Mouse (Mus musculus): ENCODE data around the gene Magi2.

Magi2 gene

DNA sequence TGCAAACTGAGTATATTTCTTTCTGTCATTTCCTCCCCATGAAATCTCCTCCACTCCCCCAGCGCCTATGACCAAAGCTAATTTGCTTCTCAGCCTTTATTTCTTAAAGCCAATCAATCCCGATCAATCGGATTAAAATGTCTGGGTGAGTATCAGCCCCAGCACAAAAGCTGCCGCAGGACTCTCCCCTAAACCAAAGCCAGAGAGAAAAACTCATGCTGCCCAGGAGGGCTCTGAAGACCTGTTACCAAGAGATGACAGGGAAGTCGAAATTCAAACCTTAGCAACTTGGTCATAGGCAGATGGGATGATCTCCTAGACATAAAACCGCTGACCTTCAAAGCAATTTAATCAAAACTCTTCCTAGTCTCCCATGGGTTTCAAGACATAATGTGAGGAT is 754.7 kb downstream of the Magi2 start:
- DNase-seq, result no peak

DNA sequence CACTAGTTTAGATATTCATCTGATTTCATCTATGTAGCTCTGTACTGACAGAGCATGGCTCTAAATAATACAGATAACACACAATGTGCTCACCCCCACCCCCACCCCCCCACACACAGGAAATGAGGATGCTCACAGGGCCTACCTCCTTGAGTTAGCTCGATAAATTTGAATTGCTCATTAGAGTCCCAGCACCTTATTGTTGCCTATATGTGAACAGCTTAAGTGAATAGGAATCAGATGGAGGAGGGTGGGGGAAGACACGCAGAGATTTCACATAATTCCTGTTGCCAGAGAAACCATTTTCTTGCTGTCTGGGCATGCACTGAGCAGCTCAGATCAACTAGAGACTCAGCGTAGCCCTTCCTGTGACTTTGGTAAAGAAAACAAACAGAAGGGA is 755.2 kb downstream of the Magi2 start:
- no peak for DNase-seq

DNA sequence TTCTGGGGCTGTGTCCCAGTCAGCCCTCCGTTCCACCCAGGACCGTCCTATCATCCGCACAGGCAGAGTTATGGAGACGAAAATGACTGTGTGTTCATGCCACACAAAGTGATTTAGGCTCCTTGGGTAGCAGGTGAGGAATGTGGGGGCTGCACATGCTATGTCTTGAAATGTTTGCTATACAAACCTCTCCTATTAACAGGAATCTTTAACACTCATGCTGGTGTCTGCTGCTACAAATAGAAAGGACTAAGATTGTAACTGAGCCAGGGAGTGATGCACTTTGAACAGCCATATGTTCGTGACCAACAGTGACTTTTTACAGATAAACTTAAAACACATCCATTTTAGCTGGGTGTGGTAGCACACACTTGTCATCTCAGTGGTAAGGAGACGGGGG is 772.6 kb downstream of the Magi2 start:
- no peak for DNase-seq

DNA sequence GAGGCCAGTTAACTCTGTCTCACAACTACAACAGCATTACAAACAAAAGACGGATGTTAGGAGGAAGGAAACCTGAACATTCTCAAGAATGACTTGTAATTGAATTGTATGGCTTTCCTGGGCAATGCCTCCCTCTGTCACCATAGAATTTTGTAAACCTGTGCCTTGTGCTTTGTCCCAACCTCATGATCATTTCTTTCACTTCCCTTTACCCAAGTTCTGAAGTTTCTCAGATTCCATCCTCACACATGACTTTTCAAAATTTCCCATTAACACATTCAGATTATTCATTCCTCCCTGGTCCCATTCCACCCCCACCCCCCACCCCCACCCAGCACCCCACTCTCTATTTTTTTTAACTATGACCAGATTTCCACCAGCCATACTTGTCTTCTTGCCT is 773.1 kb downstream of the Magi2 start:
- DNase-seq, result no peak

DNA sequence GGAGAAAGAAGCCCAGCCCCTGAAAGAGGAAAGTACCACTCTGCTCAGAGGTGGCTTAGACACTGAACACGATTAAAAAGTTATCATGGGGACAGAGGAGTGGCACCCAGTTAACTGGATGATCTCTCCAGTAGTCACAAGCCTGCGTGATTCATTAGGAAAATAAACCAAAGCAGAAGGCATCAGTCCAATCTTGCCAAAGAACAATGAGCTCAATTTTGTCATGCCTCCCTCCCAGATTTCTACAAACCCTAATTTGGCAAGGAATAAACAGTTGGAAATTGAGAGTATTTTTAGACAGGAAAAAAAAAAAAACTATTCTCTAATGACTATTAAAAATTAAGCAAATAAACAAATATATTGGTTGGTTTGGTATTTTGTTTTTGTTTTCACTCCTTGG is 779.8 kb downstream of the Magi2 start:
- no peak for DNase-seq

DNA sequence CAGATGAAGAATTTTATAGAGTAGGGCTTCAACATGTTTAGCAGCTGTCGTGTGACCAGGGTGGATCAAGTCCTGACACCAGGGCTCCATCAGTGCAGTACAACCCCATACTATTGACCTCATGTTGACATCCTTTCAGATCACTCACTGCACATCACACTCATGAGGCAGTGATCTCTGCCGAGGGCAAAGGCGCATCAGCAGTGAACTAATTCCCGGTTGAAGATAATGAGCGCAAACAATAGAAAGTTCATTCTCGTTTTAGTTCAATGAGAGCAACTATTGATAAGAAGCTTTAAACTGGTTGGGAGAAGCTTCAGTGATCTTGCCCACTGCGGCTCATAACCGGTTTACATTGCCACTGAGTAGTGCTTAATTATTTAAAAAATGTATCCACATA is 780.4 kb downstream of the Magi2 start:
- no peak for DNase-seq

DNA sequence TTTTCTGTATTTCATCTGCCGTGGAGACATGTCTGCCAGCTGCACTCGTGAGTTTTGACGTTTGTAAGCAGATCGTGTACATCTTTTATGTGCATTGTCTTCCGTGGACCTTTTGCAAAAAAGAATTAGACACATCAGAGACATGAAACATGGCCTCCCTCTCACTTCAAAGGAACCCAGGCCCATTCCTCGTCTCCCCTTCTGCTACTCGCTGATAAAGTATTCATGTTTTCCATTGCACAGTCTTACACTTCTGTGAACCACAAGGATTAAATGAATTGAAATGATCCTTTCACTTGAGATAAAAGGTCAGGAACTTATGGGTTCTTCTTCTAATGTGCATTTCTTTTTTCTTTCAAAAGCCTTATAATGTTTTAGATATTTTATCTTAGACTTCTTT is 783.4 kb downstream of the Magi2 start:
- DNase-seq, result no peak

DNA sequence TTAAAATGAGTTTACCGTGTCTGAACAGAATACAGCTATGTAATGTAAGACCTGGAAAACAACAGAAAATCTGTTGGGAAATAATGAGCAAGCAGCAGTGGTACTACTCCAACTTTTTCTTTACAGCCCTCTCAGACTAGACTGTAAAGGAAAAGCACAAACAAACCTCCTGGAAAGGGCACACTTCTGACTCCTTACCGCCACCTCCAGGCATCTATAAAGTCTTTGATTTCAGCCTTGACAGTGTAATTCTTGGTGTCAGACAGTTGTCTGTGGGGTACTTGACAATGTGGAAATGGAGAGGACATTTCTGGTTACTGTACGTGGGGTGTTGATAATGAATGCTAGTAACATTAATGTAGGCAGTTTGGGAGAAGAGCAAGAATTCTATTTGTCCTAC is 791.2 kb downstream of the Magi2 start:
- no peak for DNase-seq

DNA sequence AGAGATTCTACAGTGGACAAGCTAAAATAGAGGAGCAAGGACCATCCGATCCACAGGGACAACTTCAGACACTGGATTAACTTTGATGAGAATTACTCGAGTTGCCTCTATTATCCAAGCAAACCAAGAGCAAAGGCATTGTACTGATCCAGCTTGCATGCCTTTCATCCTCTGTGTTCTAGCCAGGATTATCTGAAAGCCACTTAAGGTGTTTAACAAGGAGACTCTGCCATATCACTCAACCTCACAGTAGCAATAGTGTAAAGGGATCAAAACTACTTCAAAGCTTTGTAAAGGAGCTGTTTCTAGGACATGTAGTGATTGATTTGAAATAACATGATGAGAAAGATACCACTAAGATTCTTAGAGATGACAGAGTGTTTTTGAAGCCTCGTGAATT is 819.8 kb downstream of the Magi2 start:
- DNase-seq, result no peak

DNA sequence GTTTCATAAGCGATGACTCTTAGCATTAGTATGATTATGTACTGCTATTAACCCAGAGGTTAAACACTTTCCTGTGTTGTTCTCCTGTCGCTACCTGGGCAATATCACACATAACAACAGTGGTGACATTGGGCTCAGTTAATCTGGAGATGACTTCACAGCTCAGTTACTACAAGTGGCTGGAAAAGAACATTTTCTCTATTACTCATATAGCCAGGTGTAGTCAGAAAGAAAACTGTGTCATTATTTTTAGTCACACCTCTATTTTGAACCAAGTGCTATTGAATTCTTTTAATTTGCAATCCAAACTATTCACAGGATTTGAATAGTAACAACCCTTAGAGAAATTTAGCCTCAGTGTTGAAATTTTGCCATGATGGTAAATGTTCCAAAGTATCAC is 821.5 kb downstream of the Magi2 start:
- no peak for DNase-seq

DNA sequence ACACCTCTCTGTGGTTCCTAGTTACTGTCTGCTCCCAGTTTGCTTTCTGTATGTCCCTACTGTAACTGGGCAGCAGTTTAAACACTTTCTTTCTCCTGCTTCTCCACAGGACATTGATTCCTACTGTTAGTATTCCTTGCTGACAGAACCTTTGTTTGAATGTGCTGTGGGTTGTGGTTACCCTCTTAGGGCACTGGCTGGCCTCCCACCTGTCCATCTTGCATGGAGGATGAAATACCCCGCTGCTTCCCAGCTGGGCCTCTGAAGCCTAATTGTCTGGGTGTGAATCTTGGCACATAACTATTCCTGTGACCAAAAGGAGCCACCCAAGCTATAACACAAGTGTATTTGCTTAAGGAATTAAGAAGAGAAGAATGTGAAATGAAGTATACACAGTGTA is 823.4 kb downstream of the Magi2 start:
- DNase-seq, result no peak

DNA sequence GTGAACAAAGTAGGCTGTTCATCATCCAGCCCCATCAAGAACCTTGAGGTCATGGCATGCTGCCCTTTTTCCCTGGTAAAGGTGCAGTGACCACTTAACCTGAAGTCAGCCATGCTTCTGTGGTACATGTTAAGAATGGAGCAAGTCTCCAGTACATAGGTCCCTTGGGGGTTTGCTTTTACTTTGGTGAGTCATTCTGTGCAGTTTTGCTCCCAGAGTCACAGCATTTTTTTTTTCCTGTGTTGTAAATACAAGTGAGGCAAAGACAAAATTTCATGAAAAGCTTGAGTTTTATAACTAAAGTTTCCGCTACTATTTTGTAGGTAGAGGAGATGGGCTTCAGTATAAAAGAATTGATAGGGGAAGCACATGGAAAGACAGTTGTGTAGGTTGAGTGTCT is 828.2 kb downstream of the Magi2 start:
- DNase-seq, result no peak

DNA sequence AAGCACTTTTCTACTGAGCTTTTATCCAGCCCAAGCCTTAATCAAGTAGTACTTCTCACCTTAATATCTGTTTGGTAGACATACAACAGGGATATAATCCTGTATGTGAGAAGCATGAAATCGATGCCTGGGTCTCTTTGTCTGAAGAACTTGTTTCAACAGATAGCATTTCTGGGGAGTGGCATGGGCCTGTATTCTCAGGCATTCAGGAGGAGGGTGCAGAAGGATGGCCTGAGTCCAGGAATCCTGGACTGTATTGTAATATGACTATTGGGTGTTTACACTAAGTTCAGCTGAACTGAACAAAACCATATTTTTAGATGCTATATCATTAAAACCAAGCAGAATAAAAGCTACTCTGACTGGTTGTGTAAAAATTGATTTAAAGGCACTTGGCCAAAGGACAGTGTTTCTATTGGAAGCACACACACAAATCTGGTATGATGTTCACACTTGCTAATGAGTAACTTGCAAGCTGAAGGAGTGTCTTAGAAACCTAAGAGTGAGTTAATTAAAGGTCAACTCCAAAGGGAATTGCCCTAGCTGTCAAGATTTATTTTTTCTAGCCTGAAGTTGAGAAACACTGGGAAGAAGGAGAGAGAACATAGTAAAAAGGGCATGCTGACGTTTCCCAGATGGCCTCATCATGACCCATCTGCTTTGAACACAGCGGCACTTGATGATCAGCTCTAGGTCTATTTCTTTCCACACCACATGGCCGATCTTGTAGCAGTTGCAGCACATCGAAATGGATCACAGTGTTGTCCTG is 829.4 kb downstream of the Magi2 start:
- DNase-seq, result no peak

DNA sequence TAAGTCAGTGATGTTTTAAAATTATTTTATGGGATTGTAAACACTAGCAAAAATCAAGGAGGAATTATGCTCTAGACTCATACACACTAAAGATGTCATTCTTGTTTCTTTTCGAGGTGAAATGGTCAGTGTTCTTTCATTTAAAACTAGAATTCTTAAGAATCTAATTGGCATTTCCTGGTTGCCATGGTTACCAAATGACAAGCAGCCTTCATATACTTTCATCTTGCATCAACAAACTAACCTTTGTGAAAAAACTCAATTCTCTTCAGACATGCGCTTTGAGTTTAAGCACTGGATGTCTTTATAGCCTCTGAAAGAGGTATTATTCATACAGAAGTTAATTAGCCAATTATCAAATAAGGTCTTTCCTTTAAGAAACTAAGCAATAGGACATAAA is 830.0 kb downstream of the Magi2 start:
- no peak for DNase-seq

DNA sequence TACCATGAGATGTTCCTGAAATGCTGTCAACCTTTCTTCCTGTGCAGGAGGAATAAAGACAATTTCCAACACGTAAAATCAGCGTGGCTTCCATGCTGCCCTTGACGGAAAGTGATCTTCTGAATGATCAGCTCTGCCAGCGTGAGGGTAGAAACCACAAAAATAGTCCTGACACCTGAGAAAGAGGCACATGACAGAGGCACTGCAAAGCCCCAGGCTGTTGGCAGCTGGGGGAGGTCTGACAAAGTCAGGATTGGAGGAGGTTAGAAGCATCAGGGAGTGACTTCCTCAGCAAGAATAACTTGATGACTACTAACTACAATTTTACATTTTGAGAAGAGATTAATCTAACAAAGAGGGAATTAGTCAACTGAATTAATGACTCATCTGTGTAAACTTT is 835.2 kb downstream of the Magi2 start:
- no peak for DNase-seq

DNA sequence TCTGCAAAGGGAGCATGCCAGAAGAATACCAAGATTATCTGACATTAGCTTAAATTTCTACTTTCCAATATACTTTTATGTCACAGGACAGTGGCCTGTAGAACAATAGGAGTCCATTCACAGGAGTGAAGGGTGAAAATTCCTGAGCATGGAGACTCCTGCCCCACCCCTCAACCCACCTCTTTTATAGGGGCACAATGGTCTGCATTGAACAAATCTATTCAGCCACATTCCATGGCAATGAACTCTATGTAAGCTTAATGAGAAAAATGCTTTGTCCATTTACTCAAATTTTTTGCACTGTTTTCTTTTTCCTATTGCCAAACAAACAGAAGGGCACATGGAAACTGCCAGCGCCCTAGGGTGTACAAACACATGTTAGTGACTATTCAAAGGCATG is 838.2 kb downstream of the Magi2 start:
- DNase-seq, result no peak

DNA sequence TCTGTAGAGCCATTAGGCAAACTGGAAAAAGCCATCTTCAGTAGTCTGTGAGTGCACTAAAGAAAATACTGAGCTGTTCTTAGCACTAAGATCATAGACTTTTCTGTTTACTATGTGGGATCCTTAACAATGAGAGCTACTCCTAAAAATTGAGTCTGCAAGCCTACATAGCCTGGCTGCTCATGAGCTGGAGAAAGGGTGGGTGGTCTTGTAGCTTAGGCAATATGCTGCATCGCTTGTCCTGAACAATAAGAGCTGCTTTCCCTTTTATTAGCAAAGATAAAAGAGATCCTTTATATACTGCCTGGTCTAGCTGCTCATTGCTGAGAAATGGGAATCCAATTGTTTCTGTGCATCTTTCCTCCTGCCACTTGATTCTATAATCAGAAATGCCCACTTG is 841.7 kb downstream of the Magi2 start:
- DNase-seq, result no peak

DNA sequence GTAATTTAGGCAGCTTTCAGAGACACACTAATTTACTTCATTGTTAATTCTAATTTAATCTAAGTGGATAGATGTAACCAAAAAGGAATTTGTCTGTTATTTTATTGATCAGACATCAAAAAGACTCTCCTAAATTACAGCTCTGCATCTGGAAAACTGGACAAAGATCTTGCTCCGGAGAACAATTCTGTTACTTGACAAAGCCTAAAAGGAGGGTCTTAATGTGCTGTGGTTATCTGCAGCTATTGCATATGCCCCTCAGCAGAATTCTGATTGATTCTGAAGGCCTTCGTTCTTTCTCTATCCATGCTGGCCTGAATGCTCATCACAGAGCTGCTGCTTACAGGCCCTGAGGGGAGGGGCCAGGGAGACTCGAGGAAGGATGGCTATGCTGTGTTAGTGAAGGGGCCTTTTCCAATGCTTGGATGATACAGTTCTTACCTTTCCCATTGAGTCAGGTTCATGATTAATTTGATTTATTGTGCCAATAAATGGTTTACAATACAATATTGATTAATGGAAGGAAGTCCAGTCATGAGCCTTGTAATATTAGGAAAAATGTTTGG is 842.2 kb downstream of the Magi2 start:
- DNase-seq, result no peak

DNA sequence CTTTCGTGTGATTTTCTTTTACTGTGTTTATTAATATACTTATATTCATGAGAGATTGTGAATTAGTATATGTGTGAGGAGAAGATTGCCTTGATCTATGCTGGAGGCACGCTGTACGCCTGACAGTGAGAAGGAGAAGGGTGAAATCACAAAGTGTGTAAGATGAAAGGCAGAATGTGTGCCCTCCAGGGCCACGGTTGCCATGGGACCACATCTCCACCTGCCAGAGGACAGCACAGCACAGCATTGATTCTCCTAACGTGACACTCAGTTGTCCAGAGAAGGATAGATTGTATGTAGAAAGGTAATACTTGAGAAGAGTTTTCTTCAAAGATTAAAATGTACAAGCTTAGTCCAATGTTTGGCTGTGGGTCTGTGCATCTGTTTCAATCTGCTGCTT is 847.3 kb downstream of the Magi2 start:
- no peak for DNase-seq

DNA sequence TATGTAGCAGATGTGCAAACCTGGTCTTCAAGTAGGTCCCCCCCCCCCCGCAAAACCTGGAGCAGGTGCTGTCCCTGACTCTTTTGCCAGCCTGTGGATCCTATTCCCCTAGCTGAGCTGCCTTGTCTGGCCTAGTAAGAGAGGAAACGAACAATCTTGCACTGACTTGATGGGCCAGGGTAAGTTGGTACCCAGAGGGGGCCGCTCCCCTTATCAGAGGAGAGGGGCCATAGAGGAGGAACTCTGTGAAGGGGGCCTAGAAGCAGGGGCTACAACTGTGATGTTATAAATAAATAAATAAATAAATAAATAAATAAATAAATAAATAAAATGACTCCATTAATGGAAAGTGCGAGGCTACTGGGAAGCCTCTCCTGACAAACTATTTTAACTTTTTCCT is 848.0 kb downstream of the Magi2 start:
- no peak for DNase-seq

DNA sequence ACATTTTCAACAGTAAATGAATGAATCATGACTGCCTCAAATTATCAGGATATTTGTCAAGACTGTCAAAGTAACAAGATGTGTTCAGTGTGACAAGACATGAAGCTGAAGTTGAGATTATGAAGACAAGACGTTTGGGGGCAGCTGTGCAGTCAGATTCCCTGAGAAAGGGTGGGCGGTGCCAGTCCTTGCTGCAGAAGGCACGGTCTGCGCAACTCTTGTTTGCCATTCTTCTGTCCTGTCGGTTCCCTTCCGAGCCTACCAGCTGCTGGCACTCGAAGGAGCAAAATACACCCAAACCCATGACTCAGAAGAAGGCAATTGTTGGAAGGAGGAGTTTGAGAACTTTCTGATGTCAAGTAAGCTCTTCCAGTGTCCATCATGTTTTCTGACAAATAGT is 852.1 kb downstream of the Magi2 start:
- DNase-seq, result no peak

DNA sequence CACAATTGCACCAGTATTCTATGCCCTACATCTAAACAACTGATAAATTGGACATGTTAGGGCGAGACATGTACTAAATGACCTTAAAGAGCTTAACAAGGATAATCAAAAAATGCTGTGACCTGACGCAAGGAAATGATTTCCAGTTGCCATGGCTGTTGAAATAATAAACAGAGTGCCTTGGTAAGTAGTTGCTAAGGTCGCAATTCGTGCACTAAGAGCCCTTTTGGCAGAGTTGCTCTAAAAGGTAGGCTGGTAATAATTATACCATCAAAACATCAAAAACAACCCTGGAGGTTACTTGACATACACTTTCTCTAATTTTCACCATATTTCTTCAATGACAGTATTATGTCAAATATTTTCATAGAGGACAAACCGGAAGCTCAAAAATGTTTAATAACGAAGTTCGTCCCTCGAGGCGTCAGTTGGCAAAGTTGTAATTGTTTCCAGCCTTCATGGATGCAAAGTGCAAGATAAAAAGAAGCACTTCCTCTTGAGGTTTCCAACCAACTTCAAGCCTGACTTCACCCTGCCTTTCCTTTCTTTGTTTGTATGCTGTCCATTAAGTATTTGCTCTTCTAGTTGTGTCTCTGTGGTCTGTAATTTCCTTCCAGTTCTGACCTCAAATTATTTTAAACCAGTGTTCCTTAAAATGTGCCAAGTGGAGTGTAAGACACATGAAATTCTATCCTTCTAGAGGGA is 853.9 kb downstream of the Magi2 start:
- no peak for DNase-seq

DNA sequence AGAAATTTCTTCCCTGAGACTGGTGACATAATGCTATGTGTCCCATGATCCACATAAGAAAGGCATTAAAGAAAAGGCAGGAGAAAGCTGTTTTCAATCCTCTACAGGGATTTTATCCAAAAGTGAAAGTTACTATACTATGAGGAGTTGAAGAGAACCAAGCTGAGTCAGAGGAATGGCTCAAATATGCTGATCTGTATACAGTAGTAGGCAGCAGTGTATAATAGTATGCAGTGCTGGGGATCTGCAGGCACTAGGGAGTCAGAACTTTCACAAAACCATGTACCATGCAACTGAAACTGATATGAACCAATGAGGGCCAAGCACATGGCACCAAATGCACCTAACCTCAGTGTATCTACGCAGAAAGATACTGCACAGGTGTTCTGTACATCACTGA is 855.5 kb downstream of the Magi2 start:
- DNase-seq, result no peak

DNA sequence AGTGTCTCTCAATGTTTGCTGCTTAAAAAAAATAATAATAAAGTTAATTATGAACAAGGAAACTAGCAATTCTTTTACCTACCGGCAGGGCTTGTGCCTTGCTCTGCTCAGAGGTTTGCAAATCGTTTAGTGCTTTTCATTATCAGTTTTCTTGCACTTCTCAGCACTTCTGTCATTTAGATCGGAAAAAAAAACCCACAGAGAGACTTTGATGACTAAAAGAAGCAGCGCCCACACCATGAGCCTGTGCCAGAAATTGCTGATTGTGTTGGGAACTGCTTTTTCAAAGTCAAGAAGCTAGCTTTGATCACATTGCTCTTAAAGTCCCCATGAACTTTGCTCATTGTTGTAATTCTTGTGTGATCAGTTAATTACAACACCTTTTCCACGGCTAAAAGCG is 860.2 kb downstream of the Magi2 start:
- DNase-seq, result no peak

DNA sequence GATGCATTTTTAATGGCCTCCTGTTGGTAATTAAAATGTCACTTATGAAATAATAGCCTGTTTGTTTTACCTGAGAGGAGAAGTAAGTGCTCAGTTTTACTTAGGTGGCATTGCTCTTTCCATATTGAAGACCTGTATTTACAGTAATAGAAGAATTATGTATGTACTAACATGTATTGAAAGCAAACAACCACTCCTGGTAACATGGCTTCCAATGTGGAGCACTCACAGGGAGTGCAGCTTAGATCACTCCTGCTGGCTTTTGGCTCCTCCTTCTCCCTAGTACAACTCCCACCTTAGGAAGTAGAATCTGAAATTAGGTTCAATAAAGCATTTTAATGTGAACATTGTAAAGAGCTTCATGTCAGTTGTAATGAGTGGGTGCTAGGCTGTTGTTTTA is 877.0 kb downstream of the Magi2 start:
- DNase-seq, result no peak

Measured in thymus, postnatal 14 days (tissue).